Mouse (Mus musculus): ENCODE data around the gene Prkd2. TPM values are rescaled to one million over a fixed set of nuclear protein-coding genes. Genes with fewer than 3 reads are reported as not detected.

The Prkd2 gene
- polyA plus RNA-seq, 2 experiments = 1.8 to 2.5 TPM

GRCm38 (mm10) chr7:16916342-16917265 is 73.9 kb downstream of the Prkd2 start:
- Histone ChIP-seq H3K4me2 (ENCODE audit: low read depth) (no peak overlapping the region), H3K27me3 (ENCODE audit: control insufficient read depth, insufficient read depth, low read length) (no peaks in the 10 kb centered on the region), H3K9me3 (ENCODE audit: control insufficient read depth, low read length) (no peaks in the 10 kb centered on the region), H3K4me3 (ENCODE audit: insufficient read depth in 1 of 2, low read depth in 2 of 2, low read length in 2 of 2) (no peak overlapping the region), H3K9ac (replicated peaks) (no peak overlapping the region), H3K27ac (no peak overlapping the region), H3K4me1 (replicated peaks; ENCODE audit: control insufficient read depth in 2 of 2, insufficient read depth in 2 of 2, low read length in 1 of 2) (peaks cover 6 to 18% of the 10 kb centered on the region in 2 experiments; a peak in 3 of 4 replicates), H3K36me3 (replicated peaks; ENCODE audit: control insufficient read depth, insufficient read depth, low read depth) (peaks cover 40% of the 10 kb centered on the region)
- no peak for ATAC-seq (ENCODE audit: insufficient read depth)
- 80% methylated on average over 30 of the region's 30 CpGs for WGBS (ENCODE audit: insufficient replicate concordance)
- DNase-seq (ENCODE audit: low read depth in 3 of 3, low spot score in 3 of 3) = no peak
- TF ChIP-seq CTCF (IDR thresholded peaks at IDR 0.05; ENCODE audit: low read depth) (peak; percentile 6; the same call in 1 of the 2 replicates), EP300 (IDR thresholded peaks at IDR 0.05; ENCODE audit: low read depth) (no peak)

DNA sequence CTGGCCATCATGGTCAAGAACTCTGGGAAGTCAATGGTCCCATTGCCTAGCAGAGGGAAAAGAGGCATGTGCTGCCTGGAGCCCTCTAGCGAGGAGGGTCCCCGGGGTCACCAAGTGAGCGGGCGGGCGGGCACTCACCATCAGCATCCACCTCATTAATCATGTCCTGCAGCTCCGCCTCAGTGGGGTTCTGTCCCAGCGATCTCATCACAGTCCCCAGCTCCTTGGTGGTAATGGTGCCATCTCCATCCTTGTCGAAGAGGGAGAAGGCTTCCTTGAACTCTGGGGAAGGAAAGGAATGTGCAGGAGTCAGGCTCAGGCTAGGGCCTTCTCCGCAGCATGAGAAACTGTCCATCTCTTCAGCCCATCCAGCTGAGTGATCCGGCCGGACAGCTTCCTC is 74.7 kb downstream of the Prkd2 start:
- WGBS (ENCODE audit: insufficient replicate concordance) = 88% methylated on average over 11 of the region's 11 CpGs

GRCm38 (mm10) chr7:16918014-16918413 is 75.3 kb downstream of the Prkd2 start:
- H3K4me3 ChIP-seq (ENCODE audit: insufficient read depth in 1 of 2, low read depth in 2 of 2, low read length in 2 of 2) = no peak overlapping the region
- peaks cover 15 to 27% of the 10 kb centered on the region in 2 experiments for H3K4me1 ChIP-seq (replicated peaks; ENCODE audit: control insufficient read depth in 2 of 2, insufficient read depth in 2 of 2, low read length in 1 of 2)
- no peak overlapping the region for H3K4me2 ChIP-seq (ENCODE audit: low read depth)
- DNase-seq (ENCODE audit: low read depth in 3 of 3, low spot score in 3 of 3) (no peak), ATAC-seq (ENCODE audit: insufficient read depth) (no peak)
- H3K9ac ChIP-seq (replicated peaks) = no peak overlapping the region
- no peaks in the 10 kb centered on the region for H3K9me3 ChIP-seq (ENCODE audit: control insufficient read depth, low read length)
- peaks cover 40% of the 10 kb centered on the region for H3K36me3 ChIP-seq (replicated peaks; ENCODE audit: control insufficient read depth, insufficient read depth, low read depth)
- no peak overlapping the region for H3K27ac ChIP-seq
- H3K27me3 ChIP-seq (ENCODE audit: control insufficient read depth, insufficient read depth, low read length) = no peaks in the 10 kb centered on the region
- WGBS (ENCODE audit: insufficient replicate concordance) = 93% methylated on average over 9 of the region's 9 CpGs
- TF ChIP-seq CTCF (IDR thresholded peaks at IDR 0.05; ENCODE audit: low read depth) = no peak
- TF ChIP-seq EP300 (IDR thresholded peaks at IDR 0.05; ENCODE audit: low read depth) = no peak

More for the DNA sequence above, 74.7 kb downstream of the Prkd2 start:
- Histone ChIP-seq H3K4me1 (replicated peaks; ENCODE audit: control insufficient read depth in 2 of 2, insufficient read depth in 2 of 2, low read length in 1 of 2) (peaks cover 13 to 23% of the 10 kb centered on the region in 2 experiments), H3K36me3 (replicated peaks; ENCODE audit: control insufficient read depth, insufficient read depth, low read depth) (peaks cover 40% of the 10 kb centered on the region), H3K9ac (replicated peaks) (no peak overlapping the region), H3K4me3 (ENCODE audit: insufficient read depth in 1 of 2, low read depth in 2 of 2, low read length in 2 of 2) (no peak overlapping the region), H3K27ac (no peak overlapping the region), H3K9me3 (ENCODE audit: control insufficient read depth, low read length) (no peaks in the 10 kb centered on the region), H3K27me3 (ENCODE audit: control insufficient read depth, insufficient read depth, low read length) (no peaks in the 10 kb centered on the region), H3K4me2 (ENCODE audit: low read depth) (no peak overlapping the region)
- ATAC-seq (ENCODE audit: insufficient read depth) = no peak
- TF ChIP-seq EP300 (IDR thresholded peaks at IDR 0.05; ENCODE audit: low read depth) (no peak), CTCF (IDR thresholded peaks at IDR 0.05; ENCODE audit: low read depth) (no peak)
- DNase-seq (ENCODE audit: low read depth in 3 of 3, low spot score in 3 of 3) = no peak

DNA sequence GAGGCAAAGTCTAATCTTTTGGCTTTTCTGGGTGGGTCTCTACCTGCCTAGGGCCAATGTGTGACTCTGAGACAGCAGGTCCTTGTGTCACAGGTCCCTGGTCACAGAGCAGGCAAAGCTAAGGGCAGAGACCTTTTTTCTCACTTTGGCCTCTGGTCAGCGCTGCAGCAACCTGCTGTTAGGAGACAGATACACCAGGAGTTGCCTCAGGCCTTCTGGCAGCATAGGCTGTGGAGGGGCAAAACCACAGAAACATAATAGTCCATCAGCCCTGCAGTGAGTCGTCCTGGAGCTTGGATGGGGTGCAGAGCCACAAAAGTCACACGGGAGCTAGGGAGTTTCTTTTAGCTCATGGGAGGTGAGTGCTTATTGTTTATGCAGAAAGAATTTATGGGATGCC is 76.0 kb downstream of the Prkd2 start:
- Histone ChIP-seq H3K4me1 (replicated peaks; ENCODE audit: control insufficient read depth in 2 of 2, insufficient read depth in 2 of 2, low read length in 1 of 2) (peaks cover 15 to 27% of the 10 kb centered on the region in 2 experiments), H3K9me3 (ENCODE audit: control insufficient read depth, low read length) (no peaks in the 10 kb centered on the region), H3K36me3 (replicated peaks; ENCODE audit: control insufficient read depth, insufficient read depth, low read depth) (peaks cover 40% of the 10 kb centered on the region), H3K4me3 (ENCODE audit: insufficient read depth in 1 of 2, low read depth in 2 of 2, low read length in 2 of 2) (no peak overlapping the region), H3K9ac (replicated peaks) (no peak overlapping the region), H3K27me3 (ENCODE audit: control insufficient read depth, insufficient read depth, low read length) (no peaks in the 10 kb centered on the region), H3K27ac (no peak overlapping the region), H3K4me2 (ENCODE audit: low read depth) (no peak overlapping the region)
- WGBS (ENCODE audit: insufficient replicate concordance) = 75% methylated on average over 3 of the region's 3 CpGs
- ATAC-seq (ENCODE audit: insufficient read depth) = no peak
- DNase-seq (ENCODE audit: low read depth in 3 of 3, low spot score in 3 of 3) = no peak
- TF ChIP-seq EP300 (IDR thresholded peaks at IDR 0.05; ENCODE audit: low read depth) (no peak), CTCF (IDR thresholded peaks at IDR 0.05; ENCODE audit: low read depth) (no peak)

DNA sequence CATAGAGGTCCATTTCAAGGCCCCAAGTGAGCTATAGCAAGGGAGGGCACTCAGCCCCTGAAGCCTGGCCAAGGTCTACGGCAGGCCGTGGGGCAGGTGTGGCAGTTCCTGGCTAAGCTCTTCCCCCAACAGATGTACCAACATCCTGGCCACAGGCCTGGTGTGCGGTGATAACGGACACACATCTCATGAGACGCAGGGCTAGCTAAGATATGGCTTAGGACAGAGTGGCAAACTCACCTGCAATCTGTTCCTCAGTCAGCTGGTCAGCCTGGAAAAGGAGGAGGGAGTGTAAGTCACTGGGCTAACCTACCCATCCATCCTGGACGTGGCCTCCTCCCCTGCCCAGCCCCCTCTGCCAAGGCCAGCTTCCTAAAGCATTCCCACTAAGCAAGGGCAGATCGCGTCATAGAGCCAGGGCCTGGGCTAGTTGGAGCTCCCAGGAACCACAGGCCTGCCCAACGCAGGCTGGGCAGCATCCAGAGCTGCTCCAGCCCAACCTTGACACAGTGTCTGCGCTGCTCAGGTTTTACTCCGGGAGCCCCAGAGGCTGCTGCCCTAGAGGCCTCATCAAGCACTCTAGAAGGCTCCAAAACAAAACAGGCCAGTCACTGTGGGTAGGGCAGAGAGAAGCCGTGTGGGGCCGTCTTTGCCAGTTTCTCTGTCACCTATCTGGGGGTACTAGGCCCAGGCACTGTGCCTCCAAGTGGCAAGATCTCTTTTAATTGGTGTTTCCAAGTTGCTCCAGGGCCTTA is 76.9 kb downstream of the Prkd2 start:
- Histone ChIP-seq H3K36me3 (replicated peaks; ENCODE audit: control insufficient read depth, insufficient read depth, low read depth) (peaks cover 37% of the 10 kb centered on the region), H3K27ac (no peak overlapping the region), H3K4me2 (ENCODE audit: low read depth) (no peak overlapping the region), H3K27me3 (ENCODE audit: control insufficient read depth, insufficient read depth, low read length) (no peaks in the 10 kb centered on the region), H3K9me3 (ENCODE audit: control insufficient read depth, low read length) (no peaks in the 10 kb centered on the region), H3K4me3 (ENCODE audit: insufficient read depth in 1 of 2, low read depth in 2 of 2, low read length in 2 of 2) (no peak overlapping the region), H3K4me1 (replicated peaks; ENCODE audit: control insufficient read depth in 2 of 2, insufficient read depth in 2 of 2, low read length in 1 of 2) (peaks cover 15 to 28% of the 10 kb centered on the region in 2 experiments), H3K9ac (replicated peaks) (no peak overlapping the region)
- TF ChIP-seq EP300 (IDR thresholded peaks at IDR 0.05; ENCODE audit: low read depth) (peak; percentile 57), CTCF (IDR thresholded peaks at IDR 0.05; ENCODE audit: low read depth) (no peak)
- DNase-seq (ENCODE audit: low read depth in 3 of 3, low spot score in 3 of 3) (peak in 1 of 3 experiments; percentile 54), ATAC-seq (ENCODE audit: insufficient read depth) (no peak)
- 49% methylated on average over 13 of the region's 13 CpGs for WGBS (ENCODE audit: insufficient replicate concordance)

Other genes starting within 250 kb of the Prkd2 start
- gene Arhgap35, start 227.9 kb upstream of the Prkd2 start, polyA plus RNA-seq (2012; rRNA removed) = 2.1 and 2.3 TPM in 2 replicates
- gene Arhgap35, start 227.9 kb upstream of the Prkd2 start, polyA plus RNA-seq (2014; fragmentation: Nextera tagmentation; extraction: Ambion mirVana) = 2.0 and 2.2 TPM in 2 replicates
- gene Ceacam15, start 167.2 kb upstream of the Prkd2 start, polyA plus RNA-seq (2012; rRNA removed) = not detected in 2 replicates
- gene Ceacam15, start 167.2 kb upstream of the Prkd2 start, polyA plus RNA-seq (2014; fragmentation: Nextera tagmentation; extraction: Ambion mirVana) = not detected in 2 replicates
- gene Ceacam9, start 121.0 kb upstream of the Prkd2 start, polyA plus RNA-seq (2012; rRNA removed) = not detected in 2 replicates
- gene Ceacam9, start 121.0 kb upstream of the Prkd2 start, polyA plus RNA-seq (2014; fragmentation: Nextera tagmentation; extraction: Ambion mirVana) = not detected in 2 replicates
- gene Ap2s1, start 104.5 kb upstream of the Prkd2 start, polyA plus RNA-seq (2012; rRNA removed) = 165 and 175 TPM in 2 replicates
- 176 and 198 TPM in 2 replicates for gene Ap2s1, start 104.5 kb upstream of the Prkd2 start, polyA plus RNA-seq (2014; fragmentation: Nextera tagmentation; extraction: Ambion mirVana)
- 157 and 160 TPM in 2 replicates for gene Slc1a5, start 61.6 kb upstream of the Prkd2 start, polyA plus RNA-seq (2012; rRNA removed)
- 61.7 and 67.3 TPM in 2 replicates for gene Slc1a5, start 61.6 kb upstream of the Prkd2 start, polyA plus RNA-seq (2014; fragmentation: Nextera tagmentation; extraction: Ambion mirVana)
- 41.3 and 43.0 TPM in 2 replicates for gene Strn4, start 27.0 kb upstream of the Prkd2 start, polyA plus RNA-seq (2012; rRNA removed)
- gene Strn4, start 27.0 kb upstream of the Prkd2 start, polyA plus RNA-seq (2014; fragmentation: Nextera tagmentation; extraction: Ambion mirVana) = 27.2 and 32.2 TPM in 2 replicates
- gene Fkrp, start 26.2 kb upstream of the Prkd2 start, polyA plus RNA-seq (2012; rRNA removed) = 5.6 and 6.6 TPM in 2 replicates
- 7.2 and 8.9 TPM in 2 replicates for gene Fkrp, start 26.2 kb upstream of the Prkd2 start, polyA plus RNA-seq (2014; fragmentation: Nextera tagmentation; extraction: Ambion mirVana)
- gene Dact3, start 32.4 kb downstream of the Prkd2 start, polyA plus RNA-seq (2012; rRNA removed) = 0.68 and 0.92 TPM in 2 replicates
- 0.09 and 0.14 TPM in 2 replicates for gene Dact3, start 32.4 kb downstream of the Prkd2 start, polyA plus RNA-seq (2014; fragmentation: Nextera tagmentation; extraction: Ambion mirVana)
- 0.44 and 0.47 TPM in 2 replicates for gene Gng8, start 48.9 kb downstream of the Prkd2 start, polyA plus RNA-seq (2012; rRNA removed)
- gene Gng8, start 48.9 kb downstream of the Prkd2 start, polyA plus RNA-seq (2014; fragmentation: Nextera tagmentation; extraction: Ambion mirVana) = not detected in 2 replicates
- gene Ptgir, start 63.6 kb downstream of the Prkd2 start, polyA plus RNA-seq (2012; rRNA removed) = 0.84 and 0.87 TPM in 2 replicates
- 0.88 and 1.2 TPM in 2 replicates for gene Ptgir, start 63.6 kb downstream of the Prkd2 start, polyA plus RNA-seq (2014; fragmentation: Nextera tagmentation; extraction: Ambion mirVana)
- gene Calm3, start 81.2 kb downstream of the Prkd2 start, polyA plus RNA-seq (2012; rRNA removed) = 72.2 and 90.3 TPM in 2 replicates
- gene Calm3, start 81.2 kb downstream of the Prkd2 start, polyA plus RNA-seq (2014; fragmentation: Nextera tagmentation; extraction: Ambion mirVana) = 115 and 122 TPM in 2 replicates
- gene Pnmal2, start 101.8 kb downstream of the Prkd2 start, polyA plus RNA-seq (2012; rRNA removed) = 0.04 and 0.08 TPM in 2 replicates
- 0.08 and 0.14 TPM in 2 replicates for gene Pnmal2, start 101.8 kb downstream of the Prkd2 start, polyA plus RNA-seq (2014; fragmentation: Nextera tagmentation; extraction: Ambion mirVana)
- gene Pnmal1, start 116.8 kb downstream of the Prkd2 start, polyA plus RNA-seq (2012; rRNA removed) = 0.01 and 0.03 TPM in 2 replicates
- 0.03 TPM in 1 of 2 replicates, not detected in the other for gene Pnmal1, start 116.8 kb downstream of the Prkd2 start, polyA plus RNA-seq (2014; fragmentation: Nextera tagmentation; extraction: Ambion mirVana)
- gene Gm42372, start 140.2 kb downstream of the Prkd2 start, polyA plus RNA-seq (2012; rRNA removed) = 0.01 and 0.02 TPM in 2 replicates
- gene Gm42372, start 140.2 kb downstream of the Prkd2 start, polyA plus RNA-seq (2014; fragmentation: Nextera tagmentation; extraction: Ambion mirVana) = 0.03 and 0.04 TPM in 2 replicates
- 2.0 and 2.7 TPM in 2 replicates for gene Ccdc8, start 149.8 kb downstream of the Prkd2 start, polyA plus RNA-seq (2012; rRNA removed)
- gene Ccdc8, start 149.8 kb downstream of the Prkd2 start, polyA plus RNA-seq (2014; fragmentation: Nextera tagmentation; extraction: Ambion mirVana) = 1.5 and 2.3 TPM in 2 replicates
- gene Ppp5c, start 185.0 kb downstream of the Prkd2 start, polyA plus RNA-seq (2012; rRNA removed) = 61.7 and 68.3 TPM in 2 replicates
- gene Ppp5c, start 185.0 kb downstream of the Prkd2 start, polyA plus RNA-seq (2014; fragmentation: Nextera tagmentation; extraction: Ambion mirVana) = 38.5 and 42.8 TPM in 2 replicates
- gene Hif3a, start 219.5 kb downstream of the Prkd2 start, polyA plus RNA-seq (2012; rRNA removed) = 9.8 and 12.2 TPM in 2 replicates
- 22.8 and 23.9 TPM in 2 replicates for gene Hif3a, start 219.5 kb downstream of the Prkd2 start, polyA plus RNA-seq (2014; fragmentation: Nextera tagmentation; extraction: Ambion mirVana)
- 0.02 and 0.18 TPM in 2 replicates for gene Psg16, start 231.1 kb downstream of the Prkd2 start, polyA plus RNA-seq (2012; rRNA removed)
- gene Psg16, start 231.1 kb downstream of the Prkd2 start, polyA plus RNA-seq (2014; fragmentation: Nextera tagmentation; extraction: Ambion mirVana) = 0.08 TPM in 2 replicates